Mouse (Mus musculus) frontal cortex, postnatal 25 days (tissue): ENCODE results near the gene Hadha.

Source experiments
- DNase-seq, 2 experiments: peaks; one replicate each; pipeline ENCODE4 v3.0.0; 2022; ENCODE audit warnings: low spot score in 2 of 2

Hadha gene

DNA sequence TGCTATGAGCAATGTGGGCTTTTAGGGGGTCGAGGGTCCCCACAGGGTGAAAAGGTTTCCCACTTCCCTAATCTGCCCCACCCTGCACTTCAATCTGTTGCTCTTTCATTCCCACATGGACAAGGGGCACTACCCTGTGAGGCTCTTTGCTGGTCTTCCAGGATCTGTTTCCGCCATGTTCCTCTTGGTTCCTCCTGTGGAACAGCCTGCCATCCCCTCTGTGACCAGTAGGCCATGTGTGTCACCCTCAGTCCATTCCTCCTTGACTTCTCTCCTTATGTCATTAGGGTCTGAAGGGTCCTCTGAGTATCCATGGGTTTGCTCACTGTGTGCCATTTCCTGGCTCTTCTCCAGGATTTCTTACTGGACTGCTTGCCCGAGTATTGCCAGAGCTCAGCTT lies 43.2 kb downstream of the Hadha start:
- no peak for DNase-seq

DNA sequence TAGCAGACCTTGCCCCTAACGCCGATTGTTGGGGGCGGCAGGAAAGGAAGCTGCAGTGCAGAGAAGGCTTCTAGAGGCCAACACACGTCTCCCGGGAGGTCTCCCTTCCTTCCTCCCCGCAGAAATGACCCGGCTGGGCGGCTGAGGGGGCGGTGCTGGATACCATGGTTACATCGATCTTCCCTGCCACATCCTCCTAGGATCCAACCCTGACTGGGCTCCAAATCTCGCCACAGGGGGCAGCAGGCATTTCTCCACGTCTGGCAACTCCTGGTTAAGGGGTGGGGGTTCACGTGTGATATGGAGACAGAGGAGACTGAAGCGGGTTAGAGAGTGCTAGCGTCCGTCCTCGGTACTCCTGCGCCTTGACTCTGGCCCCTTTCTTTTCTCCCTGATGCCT lies 43.8 kb downstream of the Hadha start:
- no peak for DNase-seq

DNA sequence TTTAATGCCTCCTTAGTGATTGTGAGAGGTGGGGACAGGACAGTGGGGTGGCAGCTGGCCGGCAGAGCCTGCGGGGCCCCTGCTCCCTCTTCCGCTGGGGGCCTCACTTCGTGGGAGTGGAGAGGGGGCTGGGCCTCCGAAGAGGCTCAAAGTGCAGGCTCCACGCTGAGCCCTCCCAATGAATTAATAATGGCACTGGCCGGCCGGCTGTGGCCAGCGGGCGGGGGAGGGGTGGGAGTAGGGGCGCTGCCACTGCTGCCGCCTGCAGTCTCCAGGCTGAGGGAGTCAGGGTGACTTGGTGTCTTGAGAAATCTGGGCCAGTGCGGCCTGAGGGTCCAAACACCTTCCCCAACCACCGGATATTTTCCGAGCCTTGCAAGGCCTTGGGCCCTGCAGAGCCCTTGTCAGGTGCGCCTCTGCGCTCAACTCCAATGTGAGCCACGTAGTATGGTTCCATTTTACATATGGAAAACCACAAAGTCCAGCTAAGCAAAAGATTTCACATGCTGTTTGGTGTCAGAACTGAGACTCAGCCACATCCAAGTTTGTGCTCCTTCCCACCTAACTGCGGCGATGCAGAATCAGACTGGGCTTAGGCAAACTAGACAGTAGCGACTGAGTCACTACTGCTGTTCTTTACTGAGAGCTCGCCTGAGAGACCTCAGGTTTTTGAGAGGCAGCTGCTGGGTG lies 44.4 kb downstream of the Hadha start:
- no peak for DNase-seq

DNA sequence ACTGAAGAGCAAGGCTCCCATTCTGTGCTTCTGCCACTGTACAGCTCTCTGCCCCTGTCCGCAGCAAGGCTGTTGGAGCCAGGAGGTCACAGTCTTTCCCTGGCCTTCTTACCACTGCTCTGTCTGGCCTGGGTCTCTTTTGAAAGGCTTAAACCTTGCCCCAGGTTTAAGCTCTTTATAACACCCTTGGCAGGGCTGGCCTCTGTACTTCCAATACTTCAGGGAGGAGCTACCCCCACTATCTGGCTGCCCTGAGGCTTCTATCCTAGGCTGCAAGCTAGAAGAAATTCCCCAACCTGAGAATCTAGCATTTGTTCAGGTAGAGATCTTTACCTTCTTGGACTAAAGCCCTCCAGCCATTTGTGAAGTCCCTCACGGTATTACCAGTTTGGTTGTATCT lies 45.1 kb downstream of the Hadha start:
- DNase-seq, result no peak

DNA sequence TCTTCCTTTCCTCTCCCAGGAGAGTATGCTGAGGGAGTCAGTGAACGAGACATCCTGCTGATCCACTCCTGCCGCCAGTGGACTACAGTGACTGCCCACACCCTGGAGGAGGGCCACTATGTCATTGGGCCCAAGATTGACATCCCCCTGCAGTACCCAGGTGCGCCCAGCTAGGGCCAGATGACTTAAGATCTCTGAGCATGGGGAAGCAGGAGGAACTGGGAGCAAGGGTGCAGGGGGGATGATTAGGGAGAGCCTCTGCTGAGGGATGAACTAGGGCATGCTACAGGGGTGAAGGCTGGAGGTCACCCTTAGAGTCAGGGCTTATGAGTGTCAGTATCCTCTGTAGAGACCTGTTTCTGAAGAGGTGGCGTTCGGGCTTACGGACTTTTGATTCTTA lies 46.7 kb downstream of the Hadha start:
- DNase-seq, result no peak

DNA sequence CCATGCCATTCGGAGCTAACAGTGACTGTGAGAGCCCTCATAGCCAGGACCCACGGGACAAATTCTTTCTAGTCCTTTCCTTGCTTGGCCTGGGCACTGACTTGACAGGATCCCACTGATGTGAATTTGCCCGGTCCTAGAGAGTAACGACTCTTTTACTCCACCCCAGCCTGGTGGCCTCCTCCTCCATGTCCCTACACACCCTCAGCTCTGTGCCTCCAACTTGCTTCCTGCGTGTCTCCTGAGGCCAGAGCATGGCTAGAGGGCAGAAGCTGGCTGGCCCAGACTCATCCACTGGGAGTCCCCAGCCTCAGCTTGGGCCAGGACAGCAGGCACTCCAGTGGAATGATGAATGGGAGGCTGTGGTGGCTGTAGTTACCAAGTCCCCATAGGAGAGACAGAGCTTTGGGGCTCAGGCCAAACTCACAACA lies 47.3 kb downstream of the Hadha start:
- DNase-seq, result no peak

DNA sequence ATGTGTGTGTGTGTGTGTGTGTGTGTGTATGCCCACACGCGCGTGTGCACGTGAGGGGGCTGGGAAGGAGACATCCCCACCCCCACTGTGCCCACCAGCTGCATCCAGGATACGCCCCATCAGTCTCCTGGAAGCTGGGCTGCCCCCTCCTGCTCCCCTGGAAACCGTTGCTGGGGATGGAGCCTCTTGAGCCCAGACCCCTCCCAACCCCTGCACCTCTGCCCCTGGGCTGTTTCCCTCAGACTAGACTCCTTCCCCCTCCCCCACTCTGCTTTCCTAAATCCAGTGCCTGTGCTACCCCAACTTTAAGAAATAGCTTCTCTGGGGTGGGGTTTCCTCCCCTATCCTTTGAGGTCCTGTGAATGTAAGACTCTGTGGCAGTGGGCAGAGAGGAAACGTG lies 47.8 kb downstream of the Hadha start:
- DNase-seq, result no peak

DNA sequence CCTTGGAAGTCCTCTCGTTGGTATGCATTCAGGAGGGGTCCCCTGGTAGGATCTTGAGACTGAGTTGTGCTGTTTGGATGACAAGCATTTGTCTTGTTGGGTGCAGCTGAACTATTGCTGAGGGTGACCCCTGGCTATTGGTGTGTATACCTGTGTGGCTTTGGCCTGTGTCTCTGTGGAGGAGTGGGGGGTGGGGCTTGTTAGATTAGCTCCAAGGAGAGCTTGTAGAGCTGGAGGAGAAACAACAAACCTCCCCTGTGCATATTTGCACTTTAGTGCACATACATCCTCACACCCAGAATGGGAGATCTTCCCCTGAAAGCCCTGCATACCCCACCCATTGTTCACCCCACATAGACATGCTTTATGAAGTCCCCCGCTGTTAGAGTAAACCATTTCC lies 48.2 kb downstream of the Hadha start:
- peak in 1 of 2 experiments; percentile 1 for DNase-seq

DNA sequence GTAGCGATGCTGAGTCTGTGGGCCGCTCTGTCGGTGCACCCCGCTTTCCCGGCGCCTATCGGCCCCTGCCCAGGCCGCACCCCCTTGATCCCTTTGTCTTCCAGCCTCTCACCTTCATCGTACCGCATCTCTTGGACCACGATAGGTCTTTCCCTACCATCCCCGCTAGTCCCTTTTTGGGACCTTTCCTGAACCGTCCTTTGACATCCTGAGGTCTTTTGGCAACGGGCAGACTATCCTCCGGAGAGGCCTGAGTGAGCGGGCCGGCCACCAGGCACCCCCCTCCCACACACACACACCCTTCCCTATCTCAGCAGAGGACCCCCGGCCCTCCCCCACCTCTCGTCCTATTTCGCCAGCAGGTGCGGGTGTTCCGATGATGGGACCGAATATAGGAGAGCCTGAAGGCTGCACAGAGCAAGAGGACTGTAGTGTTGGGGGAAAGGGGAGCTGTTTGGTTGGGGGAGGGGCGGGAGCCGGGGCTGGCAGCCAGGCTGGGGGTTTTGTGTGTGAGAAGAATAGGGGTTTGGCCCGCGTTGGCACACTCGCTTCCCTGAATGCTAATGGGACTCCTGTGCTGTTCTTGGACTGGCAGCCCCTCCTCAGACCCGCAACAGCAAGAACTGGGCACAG lies 49.2 kb downstream of the Hadha start, which contains the start of gene 3110082J24Rik:
Gene 3110082J24Rik, minus strand, starts transcription at position 419 of the 633 bp plus-strand sequence.
- peak in 1 of 2 experiments; percentile 19 for DNase-seq

DNA sequence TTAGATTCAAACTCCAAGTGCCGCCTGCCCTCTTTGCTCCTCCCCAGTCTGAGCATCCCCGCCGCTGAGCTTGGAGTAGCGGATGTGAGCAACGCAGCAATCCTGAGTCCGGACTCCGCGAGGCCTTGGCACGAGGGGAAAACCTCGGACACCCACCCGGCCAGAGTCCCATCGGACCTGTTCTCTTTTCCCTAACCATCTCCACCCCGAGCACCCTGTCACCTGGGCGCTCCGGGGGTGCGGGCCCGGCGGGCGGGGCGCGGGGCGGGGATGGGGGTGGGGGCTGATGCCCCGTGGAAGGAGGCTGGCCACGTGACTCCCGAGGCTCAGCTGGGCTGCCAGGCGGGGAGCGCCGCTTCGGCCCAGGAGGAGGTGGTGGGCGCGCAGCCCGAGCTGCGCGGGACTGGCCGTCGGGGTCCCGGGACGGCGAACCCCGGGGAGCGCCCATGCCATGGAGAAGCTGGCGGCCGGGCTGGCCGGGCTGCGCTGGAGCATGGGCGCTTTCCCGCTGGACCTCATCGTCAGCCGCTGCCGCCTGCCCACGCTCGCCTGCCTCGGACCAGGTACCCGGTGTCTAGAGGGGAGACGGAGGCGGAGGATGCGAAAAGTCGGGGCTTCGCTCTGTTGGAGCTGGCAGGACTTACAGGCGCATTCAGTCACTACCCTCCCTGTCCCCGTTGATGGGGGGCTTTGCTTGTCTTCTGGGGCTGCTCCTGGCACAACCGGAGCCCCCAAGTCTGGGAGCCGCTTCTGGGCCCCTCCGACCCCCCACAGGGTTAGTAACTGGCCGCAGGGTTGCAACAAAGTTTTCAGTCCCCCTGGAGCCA lies 49.9 kb downstream of the Hadha start, which contains the start of gene Garem2:
Gene Garem2, plus strand, starts transcription at position 321 of the 827 bp plus-strand sequence.
- peak in 1 of 2 experiments; percentile 5 for DNase-seq

DNA sequence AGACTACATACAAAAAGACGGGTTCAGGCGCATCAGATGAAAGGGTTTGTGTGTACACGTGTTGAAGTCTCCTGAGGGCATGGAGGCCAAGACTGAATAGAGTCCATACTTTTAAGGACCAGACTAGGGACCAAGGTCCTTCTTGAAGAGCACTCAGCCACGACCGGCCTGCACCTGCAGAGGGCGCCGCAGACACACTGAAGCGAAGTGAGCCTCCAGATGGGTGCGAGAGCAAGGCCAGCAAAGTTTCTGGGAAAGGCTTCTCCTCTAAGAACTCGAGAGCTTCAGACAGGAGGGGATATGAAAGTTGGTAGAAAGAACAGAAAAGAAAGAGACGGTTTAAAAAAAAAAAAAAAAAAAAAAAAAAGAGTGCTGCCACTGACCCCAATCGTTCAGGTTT lies 50.6 kb downstream of the Hadha start:
- peak in 1 of 2 experiments; percentile 36 for DNase-seq

DNA sequence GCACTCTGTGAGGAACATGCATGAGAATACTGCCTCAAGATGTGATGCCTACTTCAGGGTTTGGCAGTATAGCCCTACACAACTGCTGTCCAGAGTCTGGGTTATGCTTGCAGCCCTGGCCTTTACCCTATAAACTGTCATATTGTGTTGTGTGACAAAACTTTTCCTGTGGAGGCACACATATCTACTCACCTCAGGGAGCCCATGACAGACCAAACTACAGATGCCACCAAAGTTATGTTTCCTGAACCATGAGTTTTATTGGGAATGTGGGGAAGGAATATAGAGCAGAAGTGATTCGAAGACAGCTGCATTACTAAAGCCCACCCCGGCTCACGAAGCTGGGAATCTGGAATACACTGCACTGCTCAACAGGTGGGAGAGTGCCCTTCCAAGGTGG lies 51.6 kb downstream of the Hadha start:
- DNase-seq, result no peak

DNA sequence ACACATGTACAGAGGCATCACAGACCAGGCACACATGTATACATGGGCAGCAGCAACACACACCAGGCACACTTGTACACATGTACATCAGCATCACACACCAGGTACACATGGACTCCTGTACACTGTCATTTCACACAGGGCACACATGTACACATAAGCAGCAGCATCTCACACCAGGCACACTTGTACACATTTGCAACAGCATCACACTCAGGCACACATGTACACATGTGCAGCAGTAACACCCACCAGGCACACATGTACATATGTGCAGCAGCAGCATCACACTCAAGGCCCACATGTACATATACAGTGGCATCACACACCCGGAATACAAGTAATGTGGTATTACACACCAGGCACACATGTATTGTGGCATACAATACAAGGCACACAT lies 56.7 kb downstream of the Hadha start:
- DNase-seq, result no peak

DNA sequence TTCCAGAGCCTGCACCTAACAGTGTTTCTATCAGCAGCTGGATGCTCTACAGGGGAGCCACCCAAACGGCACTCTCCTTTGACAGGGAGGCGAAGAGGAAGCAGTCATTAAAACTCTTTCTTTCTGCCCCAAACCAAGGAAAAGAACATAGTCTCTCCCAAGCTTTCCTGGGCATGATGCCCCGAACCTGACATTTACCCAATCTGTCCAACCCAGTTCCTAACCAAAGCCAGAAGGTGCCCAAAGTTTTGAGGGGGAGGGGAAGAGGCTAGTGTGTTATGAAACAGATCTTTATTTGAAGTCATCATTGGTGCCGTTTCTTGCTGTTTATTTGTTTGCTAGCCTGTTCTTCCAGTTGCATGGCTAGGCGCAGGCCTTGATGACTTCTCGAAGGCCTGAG lies 59.2 kb downstream of the Hadha start:
- no peak for DNase-seq

DNA sequence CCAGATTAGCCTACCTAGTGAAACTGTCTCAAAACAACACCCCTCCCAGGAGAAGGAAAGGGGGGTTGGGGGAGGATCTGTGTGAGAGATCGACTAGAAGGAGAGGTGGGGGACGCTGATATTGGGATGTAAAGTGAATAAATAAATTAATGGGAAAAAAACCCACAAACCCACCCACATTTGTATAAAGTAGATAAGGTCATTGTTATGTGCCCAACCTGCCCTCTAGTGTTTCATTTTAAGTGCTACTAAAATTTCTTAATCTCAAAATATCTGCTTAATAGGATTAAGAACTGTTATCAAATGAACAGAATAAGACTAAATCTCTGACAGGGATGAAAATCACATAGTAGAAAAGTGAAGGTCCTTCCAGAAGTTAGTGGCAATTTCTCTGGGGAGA lies 60.6 kb downstream of the Hadha start:
- no peak for DNase-seq

DNA sequence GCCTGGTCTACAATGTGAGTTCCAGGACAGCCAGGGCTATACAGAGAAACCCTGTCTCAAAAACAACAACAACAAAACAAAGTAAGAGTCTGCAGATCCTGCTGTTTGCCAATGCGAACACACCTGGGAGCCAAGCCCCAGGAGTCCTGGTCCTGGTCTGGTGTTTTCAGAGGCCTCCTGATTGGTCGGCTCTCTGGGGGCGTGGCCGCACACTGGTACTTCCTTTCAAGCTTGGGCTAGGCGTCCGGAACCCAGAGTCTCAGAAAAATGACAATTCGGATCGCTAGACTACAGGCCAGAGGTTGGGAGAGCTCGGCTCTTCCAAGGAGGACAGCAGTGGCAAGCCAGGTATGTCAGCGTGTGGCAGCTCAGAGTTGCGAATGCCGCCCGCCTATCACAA lies 62.3 kb downstream of the Hadha start:
- no peak for DNase-seq

DNA sequence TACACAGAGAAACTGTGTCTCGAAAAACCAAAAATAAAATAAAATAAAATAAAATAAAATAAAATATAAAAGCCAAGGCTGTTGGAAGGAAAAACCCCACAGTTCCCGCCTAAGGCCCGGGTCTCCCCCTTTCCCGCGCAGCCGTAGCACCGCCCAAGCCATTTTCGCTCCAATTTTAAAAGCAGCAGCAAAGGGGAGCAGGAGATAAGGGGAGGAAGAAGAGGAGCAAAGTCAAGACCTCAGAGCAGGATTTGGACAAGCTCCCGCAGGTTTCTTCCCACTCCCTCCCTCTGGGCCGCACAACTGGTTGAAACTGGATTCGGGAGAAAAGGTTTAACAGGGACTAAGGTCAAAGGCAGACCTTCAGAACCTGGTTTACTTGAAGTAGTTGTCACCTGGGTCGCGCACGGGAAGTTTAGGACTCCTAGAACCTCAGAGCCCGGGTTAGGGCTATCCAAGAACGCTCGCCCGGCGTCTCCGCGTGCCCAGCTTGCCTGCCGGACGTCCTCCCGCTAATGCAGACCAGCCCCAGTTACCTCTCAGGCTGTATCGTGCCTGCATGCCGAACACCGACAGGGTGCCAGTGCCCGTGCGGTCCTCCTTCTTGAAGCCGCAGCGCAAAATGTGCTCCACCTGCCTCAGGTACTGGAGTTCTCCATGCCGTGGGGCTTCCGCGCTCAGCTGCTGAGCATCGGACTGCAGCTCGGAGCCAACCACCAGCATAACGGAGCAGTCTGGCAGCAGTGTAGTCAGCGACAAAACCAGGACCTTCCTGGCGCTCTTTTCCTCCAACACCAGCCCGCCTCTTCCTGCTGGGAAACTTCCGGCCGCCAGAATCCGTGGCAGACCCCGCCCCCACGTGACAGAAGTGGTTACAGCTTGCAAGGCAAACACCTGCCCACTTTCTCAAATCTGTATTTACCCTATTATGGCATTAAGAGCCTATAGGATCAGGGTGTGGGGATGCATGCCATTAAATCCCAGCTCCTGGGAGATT lies 81.8 kb downstream of the Hadha start, which contains the start of gene Tyms:
Gene Tyms, minus strand, starts transcription at position 793 of the 997 bp plus-strand sequence.
- peak; percentile 23 to 50 for DNase-seq

DNA sequence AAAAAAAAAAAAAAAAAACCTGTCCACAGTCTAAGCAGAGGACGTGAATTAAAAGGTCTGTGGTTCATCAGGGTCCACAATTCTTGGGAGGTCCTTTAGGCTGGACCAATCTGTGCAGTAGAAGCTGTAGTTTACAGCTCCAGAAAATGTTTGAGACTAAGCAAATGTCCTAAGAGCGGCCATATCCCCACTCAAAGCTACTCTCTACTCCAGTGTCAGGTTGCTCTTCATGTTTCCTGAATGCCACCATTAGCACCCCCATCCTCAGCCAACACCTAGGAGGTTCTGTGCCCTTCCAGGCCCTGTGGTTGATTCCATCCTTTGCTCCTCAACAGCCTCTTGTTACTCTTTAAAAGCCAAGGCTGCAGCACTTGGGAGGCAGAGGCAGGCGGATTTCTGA lies 82.6 kb downstream of the Hadha start:
- DNase-seq, result no peak

DNA sequence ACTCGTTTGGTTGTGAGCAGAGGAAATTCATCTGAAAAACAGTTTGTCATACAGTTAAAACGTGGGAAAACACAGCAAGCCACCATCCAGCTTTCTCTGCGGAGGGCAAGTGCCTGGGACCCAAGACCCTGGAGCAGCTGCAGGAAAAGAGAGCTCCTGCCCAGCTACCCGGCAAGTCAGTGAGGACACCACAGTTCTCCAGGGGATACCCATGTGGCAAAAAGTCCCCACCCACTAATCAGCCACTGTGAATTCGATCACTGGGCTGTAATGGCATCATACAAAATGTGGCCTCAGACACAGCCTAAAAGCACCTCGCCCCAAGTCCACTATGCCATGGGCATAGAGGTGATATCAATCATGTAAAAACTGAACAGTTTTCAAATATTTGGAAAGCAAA lies 83.3 kb downstream of the Hadha start:
- no peak for DNase-seq
